Mouse (Mus musculus) liver, embryonic 14.5 days (tissue): ENCODE measurements around the gene Fcrl5.

Experiments
- CTCF ChIP-seq: IDR thresholded peaks from 2 replicates; pipeline ENCODE4 v1.5.1; 2016; ENCODE audit warnings: antibody characterized with exemption, low read depth, control low read depth
- EP300 ChIP-seq: IDR thresholded peaks from 2 replicates; pipeline ENCODE4 v1.6.1; 2016; ENCODE audit warnings: antibody characterized with exemption, low read depth

DNA sequence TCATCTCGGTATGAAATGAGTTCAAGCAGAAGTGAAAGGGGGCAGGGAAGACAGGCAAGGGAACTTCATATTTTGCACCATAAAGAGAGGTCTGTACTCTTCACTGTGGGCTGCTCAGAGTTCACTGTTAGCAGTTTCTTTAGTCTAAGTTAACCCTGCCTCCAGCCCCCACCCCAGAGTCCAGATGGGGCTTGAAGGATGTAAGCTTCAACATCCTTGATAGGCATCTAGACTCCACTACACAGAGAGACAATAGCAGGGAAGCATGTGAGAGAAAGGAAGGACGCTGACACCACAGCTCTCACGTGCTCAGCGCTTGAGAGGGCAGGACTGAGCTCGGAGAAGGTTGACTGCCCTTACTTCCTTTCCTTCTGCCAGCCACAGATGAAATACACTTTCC is 34.3 kb upstream of the Fcrl5 start:
- TF ChIP-seq CTCF (no peak), EP300 (no peak)
